Mouse (Mus musculus) left cerebral cortex, adult 18-20 months (tissue): ENCODE results near the gene Kif6. TPM values are rescaled to one million over a fixed set of nuclear protein-coding genes. Genes with fewer than 3 reads are reported as not detected.

Experiments used
- DNase-seq, 2 experiments: peaks; one replicate each; pipeline ENCODE4 v3.0.0; 2021 to 2022; ENCODE audit warnings: low spot score in 2 of 2, mixed read lengths in 1 of 2
- total RNA-seq, 2 experiments: library from RNA; stranded (reverse); gene quantifications; 2 replicates each; pipeline ENCODE4 v1.2.3; 2021

Gene Kif6
- total RNA-seq, 2 experiments from 2014 or later, result 2.3 to 4.1 TPM

GRCm38 (mm10) chr17:49839243-49839642 lies 224.3 kb downstream of the Kif6 start:
- DNase-seq, result no peak

- DNase-seq, result no peak
Measured at GRCm38 (mm10) chr17:49851210-49851609, 236.3 kb downstream of the Kif6 start.

- DNase-seq, result peak; percentile 26 to 39
Measured at GRCm38 (mm10) chr17:49852183-49852582, 237.2 kb downstream of the Kif6 start.

- no peak for DNase-seq
Measured at GRCm38 (mm10) chr17:49855785-49856184, 240.8 kb downstream of the Kif6 start.

- DNase-seq, result peak; percentile 43 to 51
Measured at GRCm38 (mm10) chr17:49860057-49860816, 245.3 kb downstream of the Kif6 start.

- DNase-seq, result no peak
Measured at GRCm38 (mm10) chr17:49863597-49863996, 248.7 kb downstream of the Kif6 start.

- no peak for DNase-seq
Measured at GRCm38 (mm10) chr17:49865604-49866003, 250.7 kb downstream of the Kif6 start.

- DNase-seq, result no peak
Measured at GRCm38 (mm10) chr17:49866653-49867215, 251.8 kb downstream of the Kif6 start.

- no peak for DNase-seq
Measured at GRCm38 (mm10) chr17:49867321-49868137, 252.6 kb downstream of the Kif6 start.

- no peak for DNase-seq
Measured at GRCm38 (mm10) chr17:49869246-49869645, 254.3 kb downstream of the Kif6 start.

- DNase-seq, result no peak
Measured at GRCm38 (mm10) chr17:49872305-49872704, 257.4 kb downstream of the Kif6 start.

- no peak for DNase-seq
Measured at GRCm38 (mm10) chr17:49874746-49875145, 259.8 kb downstream of the Kif6 start.

GRCm38 (mm10) chr17:49875401-49875800 lies 260.5 kb downstream of the Kif6 start:
- DNase-seq, result no peak

- DNase-seq, result no peak
Measured at GRCm38 (mm10) chr17:49875939-49876651, 261.2 kb downstream of the Kif6 start.

- no peak for DNase-seq
Measured at GRCm38 (mm10) chr17:49880919-49881744, 266.2 kb downstream of the Kif6 start.

GRCm38 (mm10) chr17:49881796-49882195 lies 266.9 kb downstream of the Kif6 start:
- DNase-seq, result no peak

- no peak for DNase-seq
Measured at GRCm38 (mm10) chr17:49883136-49883755, 268.3 kb downstream of the Kif6 start.

GRCm38 (mm10) chr17:49885035-49885434 lies 270.1 kb downstream of the Kif6 start:
- no peak for DNase-seq

GRCm38 (mm10) chr17:49889629-49890028 lies 274.7 kb downstream of the Kif6 start:
- no peak for DNase-seq

- peak in 1 of 2 experiments; percentile 25 for DNase-seq
Measured at GRCm38 (mm10) chr17:49890861-49891260, 275.9 kb downstream of the Kif6 start.
